Mouse (Mus musculus): ENCODE measurements around the gene Pigm. TPM values are rescaled to one million over a fixed set of nuclear protein-coding genes. Genes with fewer than 3 reads are reported as not detected.

Pigm gene
- polyA plus RNA-seq (2015; fragmentation: Nextera tagmentation; extraction: Ambion mirVana): 3.2 and 3.4 TPM in 2 replicates

GRCm38 (mm10) chr1:172376198-172376667 lies at the start of gene Pigm:
Pigm (plus strand) TSS chr1:172376546.

GRCm38 (mm10) chr1:172329131-172329530 lies 47.2 kb upstream of the Pigm start, which contains the start of gene Kcnj9:
Kcnj9 (minus strand) TSS chr1:172329318.

GRCm38 (mm10) chr1:172340729-172341321 lies 35.5 kb upstream of the Pigm start, which contains the start of gene Kcnj10:
Kcnj10 (plus strand) TSS chr1:172341210.

Other genes starting within 250 kb of the Pigm start
- 135 and 145 TPM in 2 replicates for gene Pex19, start 249.8 kb upstream of the Pigm start, polyA plus RNA-seq (2015; fragmentation: Nextera tagmentation; extraction: Ambion mirVana)
- gene Dcaf8, start 228.5 kb upstream of the Pigm start, polyA plus RNA-seq (2015; fragmentation: Nextera tagmentation; extraction: Ambion mirVana): 74.8 and 76.1 TPM in 2 replicates
- gene Pea15a, start 169.7 kb upstream of the Pigm start, polyA plus RNA-seq (2015; fragmentation: Nextera tagmentation; extraction: Ambion mirVana): 422 and 475 TPM in 2 replicates
- 1.4 and 1.8 TPM in 2 replicates for gene Casq1, start 156.7 kb upstream of the Pigm start, polyA plus RNA-seq (2015; fragmentation: Nextera tagmentation; extraction: Ambion mirVana)
- 0.04 TPM in 1 of 2 replicates, not detected in the other for gene Atp1a4, start 118.1 kb upstream of the Pigm start, polyA plus RNA-seq (2015; fragmentation: Nextera tagmentation; extraction: Ambion mirVana)
- 101 and 117 TPM in 2 replicates for gene Igsf8, start 114.9 kb upstream of the Pigm start, polyA plus RNA-seq (2015; fragmentation: Nextera tagmentation; extraction: Ambion mirVana)
- 146 and 149 TPM in 2 replicates for gene Atp1a2, start 78.5 kb upstream of the Pigm start, polyA plus RNA-seq (2015; fragmentation: Nextera tagmentation; extraction: Ambion mirVana)
- 4.0 and 5.0 TPM in 2 replicates for gene Kcnj9, start 47.2 kb upstream of the Pigm start, polyA plus RNA-seq (2015; fragmentation: Nextera tagmentation; extraction: Ambion mirVana)
- gene Kcnj10, start 35.3 kb upstream of the Pigm start, polyA plus RNA-seq (2015; fragmentation: Nextera tagmentation; extraction: Ambion mirVana): 7.6 and 8.6 TPM in 2 replicates
- gene Slamf9, start 98.8 kb downstream of the Pigm start, polyA plus RNA-seq (2015; fragmentation: Nextera tagmentation; extraction: Ambion mirVana): 0.53 and 0.75 TPM in 2 replicates
- gene Igsf9, start 105.2 kb downstream of the Pigm start, polyA plus RNA-seq (2015; fragmentation: Nextera tagmentation; extraction: Ambion mirVana): 10.1 and 13.0 TPM in 2 replicates
- gene Tagln2, start 123.5 kb downstream of the Pigm start, polyA plus RNA-seq (2015; fragmentation: Nextera tagmentation; extraction: Ambion mirVana): 120 and 130 TPM in 2 replicates
- 3.4 and 4.2 TPM in 2 replicates for gene Cfap45, start 144.3 kb downstream of the Pigm start, polyA plus RNA-seq (2015; fragmentation: Nextera tagmentation; extraction: Ambion mirVana)
- 3.5 and 4.2 TPM in 2 replicates for gene Vsig8, start 179.4 kb downstream of the Pigm start, polyA plus RNA-seq (2015; fragmentation: Nextera tagmentation; extraction: Ambion mirVana)
- gene Slamf8, start 214.0 kb downstream of the Pigm start, polyA plus RNA-seq (2015; fragmentation: Nextera tagmentation; extraction: Ambion mirVana): 0.12 TPM in 1 of 2 replicates, not detected in the other
- 0.23 TPM in 1 of 2 replicates, not detected in the other for gene Fcrl6, start 226.0 kb downstream of the Pigm start, polyA plus RNA-seq (2015; fragmentation: Nextera tagmentation; extraction: Ambion mirVana)

All from neural tube, postnatal 0 days (tissue).